Mouse (Mus musculus) kidney, adult 9 months (tissue): ENCODE results near the gene Cpd.
A peak's percentile ranks its signal among the peaks of the same experiment; 100 is the strongest.
"Not testable (repeated sequence)": the region's sequence is repeated elsewhere in the genome, so short reads cannot be mapped to it uniquely, and the experiment has no call there.

Experiments
- DNase-seq: peaks from one replicate; pipeline ENCODE4 v3.0.0; 2022

Cpd gene

GRCm38 (mm10) chr11:76846011-76846877, 574 bp downstream of the Cpd start:
- DNase-seq = peak; percentile 42

GRCm38 (mm10) chr11:76845275-76845980, 1.4 kb downstream of the Cpd start:
- DNase-seq = peak; percentile 33

GRCm38 (mm10) chr11:76838573-76838972, 8.2 kb downstream of the Cpd start:
- DNase-seq = no peak

- DNase-seq = no peak
Measured at GRCm38 (mm10) chr11:76836317-76836716, 10.5 kb downstream of the Cpd start.

GRCm38 (mm10) chr11:76835868-76836267, 10.9 kb downstream of the Cpd start:
- DNase-seq = no peak

- DNase-seq = no peak
Measured at GRCm38 (mm10) chr11:76834665-76835064, 12.2 kb downstream of the Cpd start.

- DNase-seq = no peak
Measured at GRCm38 (mm10) chr11:76824885-76825265, 21.9 kb downstream of the Cpd start.

- DNase-seq = no peak
Measured at GRCm38 (mm10) chr11:76824238-76824884, 22.5 kb downstream of the Cpd start.

GRCm38 (mm10) chr11:76823641-76824040, 23.2 kb downstream of the Cpd start:
- no peak for DNase-seq

- DNase-seq = no peak
Measured at GRCm38 (mm10) chr11:76821353-76821752, 25.5 kb downstream of the Cpd start.

GRCm38 (mm10) chr11:76817664-76818063, 29.2 kb downstream of the Cpd start:
- DNase-seq = no peak

GRCm38 (mm10) chr11:76810706-76811495, 35.9 kb downstream of the Cpd start:
- DNase-seq = peak; percentile 64

- DNase-seq = no peak
Measured at GRCm38 (mm10) chr11:76809450-76809849, 37.4 kb downstream of the Cpd start.

GRCm38 (mm10) chr11:76808550-76808949, 38.3 kb downstream of the Cpd start:
- DNase-seq = no peak

- DNase-seq = no peak
Measured at GRCm38 (mm10) chr11:76807007-76807679, 39.7 kb downstream of the Cpd start.

GRCm38 (mm10) chr11:76806026-76806425, 40.8 kb downstream of the Cpd start:
- DNase-seq = no peak

- not testable (repeated sequence) for DNase-seq
Measured at GRCm38 (mm10) chr11:76805072-76805471, 41.7 kb downstream of the Cpd start.

GRCm38 (mm10) chr11:76803266-76803665, 43.6 kb downstream of the Cpd start:
- peak; percentile 87 for DNase-seq

GRCm38 (mm10) chr11:76797236-76797635, 49.6 kb downstream of the Cpd start:
- DNase-seq = peak; percentile 28

GRCm38 (mm10) chr11:76795326-76795725, 51.5 kb downstream of the Cpd start:
- DNase-seq = no peak

GRCm38 (mm10) chr11:76791331-76791730, 55.5 kb downstream of the Cpd start:
- DNase-seq = no peak

- peak; percentile 77 for DNase-seq
Measured at GRCm38 (mm10) chr11:76789252-76789651, 57.6 kb downstream of the Cpd start.
